Mouse (Mus musculus) hindbrain, embryonic 16.5 days (tissue): Measurements from ENCODE around the gene Xlr3a. TPM values are rescaled to one million over a fixed set of nuclear protein-coding genes. Genes with fewer than 3 reads are reported as not detected.
"Not testable (repeated sequence)": the region's sequence is repeated elsewhere in the genome, so short reads cannot be mapped to it uniquely, and the experiment has no call there.

Source experiments
- ATAC-seq: fragments of 200-750 bp; cut with Nextera tagmentation; 2 replicates; pipeline ENCODE4 v1.8.0; 2017; ENCODE audit warnings: moderate TSS enrichment, moderate library complexity
- H3K27ac ChIP-seq: fragments of 300-500 bp; sonication (generic); 2 replicates; pipeline ENCODE4 v1.5.1; 2014; ENCODE audit warnings: low read depth, mild to moderate bottlenecking, control low read depth, low read length, moderate library complexity
- H3K27me3 ChIP-seq: fragments of 300-500 bp; sonication (generic); replicated peaks from 2 replicates; pipeline ENCODE4 v1.6.1; 2014; ENCODE audit warnings: low read length; ENCODE audit not compliant: control insufficient read depth, insufficient read depth
- H3K36me3 ChIP-seq: fragments of 300-500 bp; sonication (generic); 2 replicates; pipeline ENCODE4 v1.6.1; 2014; ENCODE audit warnings: mild to moderate bottlenecking, low read length, moderate library complexity, mixed read lengths; ENCODE audit not compliant: control insufficient read depth, insufficient read depth
- H3K4me1 ChIP-seq: fragments of 300-500 bp; sonication (generic); 2 replicates; pipeline ENCODE4 v1.6.1; 2014; ENCODE audit warnings: low read depth, low read length; ENCODE audit not compliant: control insufficient read depth, insufficient read depth
- H3K4me2 ChIP-seq: fragments of 300-500 bp; sonication (generic); 2 replicates; pipeline ENCODE4 v1.6.1; 2014; ENCODE audit warnings: mild to moderate bottlenecking, low read length, control low read depth, moderate library complexity
- H3K4me3 ChIP-seq: fragments of 300-500 bp; sonication (generic); 2 replicates; pipeline ENCODE4 v1.5.1; 2014; ENCODE audit warnings: mild to moderate bottlenecking, low read length, control low read depth, moderate library complexity
- H3K9ac ChIP-seq: fragments of 300-500 bp; sonication (generic); 2 replicates; pipeline ENCODE4 v1.6.1; 2014; ENCODE audit warnings: low read depth, mild to moderate bottlenecking, control low read depth, low read length, moderate library complexity
- H3K9me3 ChIP-seq: fragments of 300-500 bp; sonication (generic); 2 replicates; pipeline ENCODE4 v1.6.1; 2014; ENCODE audit warnings: mild to moderate bottlenecking, low read length, moderate library complexity; ENCODE audit not compliant: control insufficient read depth
- WGBS: fragments of 180-500 bp; shearing (Covaris S2); extraction: QIAGEN DNeasy Blood & Tissue Kit; methylation state at CpG from one replicate; pipeline ENCODE4 v1.1.7; 2014; 5-methylcytosine and 5-hydroxymethylcytosine counted together
- polyA plus RNA-seq: library from polyadenylated mRNA; unstranded; fragments of >200 nt; fragmentation: Nextera tagmentation; extraction: Ambion mirVana; gene quantifications from 2 replicates; pipeline ENCODE4 v1.2.1, GENCODE M21; 2015

Xlr3a gene
- 4.1 and 4.2 TPM in 2 replicates for polyA plus RNA-seq

GRCm38 (mm10) chrX:73096941-73097508 lies at the start of gene Xlr3a:
Gene Xlr3a, minus strand, starts transcription at chrX:73097095.
- not testable (repeated sequence) for H3K9me3 ChIP-seq, H3K4me2 ChIP-seq, ATAC-seq, H3K27ac ChIP-seq, H3K36me3 ChIP-seq, H3K4me3 ChIP-seq, H3K27me3 ChIP-seq, H3K4me1 ChIP-seq, H3K9ac ChIP-seq
- 80% methylated on average over 12 of the region's 13 CpGs for WGBS

GRCm38 (mm10) chrX:73143218-73143618 lies 46.3 kb upstream of the Xlr3a start:
- H3K9ac ChIP-seq, H3K27ac ChIP-seq, H3K4me3 ChIP-seq, H3K4me1 ChIP-seq, H3K36me3 ChIP-seq, H3K9me3 ChIP-seq, H3K27me3 ChIP-seq, H3K4me2 ChIP-seq: not testable (repeated sequence)
- WGBS = no CpG with 5 or more reads among the region's 7 CpGs
- ATAC-seq = peak; percentile 88

- not testable (repeated sequence) for H3K27me3 ChIP-seq, H3K36me3 ChIP-seq, H3K4me2 ChIP-seq, H3K9me3 ChIP-seq, H3K4me1 ChIP-seq, H3K9ac ChIP-seq, H3K27ac ChIP-seq, H3K4me3 ChIP-seq
- ATAC-seq = peak; percentile 92
- WGBS = no CpG with 5 or more reads among the region's 12 CpGs
Measured at GRCm38 (mm10) chrX:73122859-73123829, 26.2 kb upstream of the Xlr3a start.

- H3K36me3 ChIP-seq, ATAC-seq, H3K4me2 ChIP-seq, H3K9ac ChIP-seq, H3K4me1 ChIP-seq, H3K27ac ChIP-seq, H3K9me3 ChIP-seq, H3K27me3 ChIP-seq, H3K4me3 ChIP-seq: not testable (repeated sequence)
- no CpG with 5 or more reads among the region's 7 CpGs for WGBS
Measured at GRCm38 (mm10) chrX:73116747-73117146, 19.9 kb upstream of the Xlr3a start, which contains the start of gene Gm14685. Gene Gm14685, plus strand, starts transcription at chrX:73117047.

- H3K9ac ChIP-seq, H3K36me3 ChIP-seq, H3K4me3 ChIP-seq, H3K9me3 ChIP-seq, H3K27ac ChIP-seq, H3K4me1 ChIP-seq, H3K27me3 ChIP-seq, H3K4me2 ChIP-seq, ATAC-seq: not testable (repeated sequence)
- WGBS = 83% methylated on average over 18 of the region's 19 CpGs
Measured at GRCm38 (mm10) chrX:73082267-73083055, 14.4 kb downstream of the Xlr3a start, which contains the start of gene Xlr4a. Gene Xlr4a, minus strand, starts transcription at chrX:73082478.

- H3K4me3 ChIP-seq, H3K27me3 ChIP-seq, H3K36me3 ChIP-seq, H3K4me1 ChIP-seq, H3K4me2 ChIP-seq, ATAC-seq, H3K9ac ChIP-seq, H3K27ac ChIP-seq, H3K9me3 ChIP-seq: not testable (repeated sequence)
- WGBS = no CpG with 5 or more reads among the region's 5 CpGs
Measured at GRCm38 (mm10) chrX:73066765-73067312, 30.1 kb downstream of the Xlr3a start.

GRCm38 (mm10) chrX:73064415-73064793 lies 32.5 kb downstream of the Xlr3a start, which contains the start of gene Pnma3:
Gene Pnma3, plus strand, starts transcription at chrX:73064787.
- H3K36me3 ChIP-seq = no peaks in the 10 kb centered on the region
- peak within 1 kb of the TSS; percentile 49 for H3K4me3 ChIP-seq
- H3K4me2 ChIP-seq = peak within 1 kb of the TSS; percentile 68
- WGBS = 22% methylated on average over 7 of the region's 7 CpGs
- H3K27ac ChIP-seq = peak within 1 kb of the TSS; percentile 48
- no peaks in the 10 kb centered on the region for H3K27me3 ChIP-seq
- H3K4me1 ChIP-seq = no peaks in the 10 kb centered on the region
- peak within 1 kb of the TSS; percentile 69 for H3K9ac ChIP-seq
- no peaks in the 10 kb centered on the region for H3K9me3 ChIP-seq
- ATAC-seq = no peak

- peak overlapping the region; percentile 48 for H3K27ac ChIP-seq
- no peaks in the 10 kb centered on the region for H3K9me3 ChIP-seq
- peak; percentile 92 for ATAC-seq
- no peaks in the 10 kb centered on the region for H3K36me3 ChIP-seq
- H3K9ac ChIP-seq = peak overlapping the region; percentile 69
- H3K4me3 ChIP-seq = peak overlapping the region; percentile 49
- WGBS = 33% methylated on average over 23 of the region's 24 CpGs
- H3K4me2 ChIP-seq = peak overlapping the region; percentile 68
- no peaks in the 10 kb centered on the region for H3K27me3 ChIP-seq
- H3K4me1 ChIP-seq = no peaks in the 10 kb centered on the region
Measured at GRCm38 (mm10) chrX:73063512-73064414, 33.1 kb downstream of the Xlr3a start.
